Mouse (Mus musculus) cerebellum, adult 9-11 months (tissue): ENCODE results near the gene Vmn2r-ps159.
"Not testable (repeated sequence)": the region's sequence is repeated elsewhere in the genome, so short reads cannot be mapped to it uniquely, and the experiment has no call there.

Source experiments
- DNase-seq: peaks from one replicate; pipeline ENCODE4 v3.0.0; 2022

Vmn2r-ps159 gene

DNA sequence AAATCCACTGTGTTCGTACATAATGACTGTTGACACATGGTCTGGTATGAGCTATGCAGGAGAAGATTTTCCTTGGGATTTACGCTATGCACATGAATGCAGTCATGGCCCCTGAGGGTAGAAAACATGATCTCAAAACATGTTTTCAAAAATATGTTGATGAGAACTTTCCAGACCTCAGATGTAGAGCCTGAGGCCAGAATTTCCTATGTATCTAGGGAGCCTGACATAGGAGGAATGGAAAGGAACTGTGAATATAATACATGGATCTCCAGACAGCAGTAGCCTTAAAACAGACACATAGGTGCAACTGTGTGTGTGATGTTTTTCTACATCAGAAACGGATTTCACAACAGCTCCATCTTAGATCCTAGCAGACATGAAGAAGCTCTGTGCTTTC is at the start of gene Vmn2r-ps159:
Gene Vmn2r-ps159, plus strand, starts transcription at position 301 of the 400 bp plus-strand sequence.
- DNase-seq = not testable (repeated sequence)

DNA sequence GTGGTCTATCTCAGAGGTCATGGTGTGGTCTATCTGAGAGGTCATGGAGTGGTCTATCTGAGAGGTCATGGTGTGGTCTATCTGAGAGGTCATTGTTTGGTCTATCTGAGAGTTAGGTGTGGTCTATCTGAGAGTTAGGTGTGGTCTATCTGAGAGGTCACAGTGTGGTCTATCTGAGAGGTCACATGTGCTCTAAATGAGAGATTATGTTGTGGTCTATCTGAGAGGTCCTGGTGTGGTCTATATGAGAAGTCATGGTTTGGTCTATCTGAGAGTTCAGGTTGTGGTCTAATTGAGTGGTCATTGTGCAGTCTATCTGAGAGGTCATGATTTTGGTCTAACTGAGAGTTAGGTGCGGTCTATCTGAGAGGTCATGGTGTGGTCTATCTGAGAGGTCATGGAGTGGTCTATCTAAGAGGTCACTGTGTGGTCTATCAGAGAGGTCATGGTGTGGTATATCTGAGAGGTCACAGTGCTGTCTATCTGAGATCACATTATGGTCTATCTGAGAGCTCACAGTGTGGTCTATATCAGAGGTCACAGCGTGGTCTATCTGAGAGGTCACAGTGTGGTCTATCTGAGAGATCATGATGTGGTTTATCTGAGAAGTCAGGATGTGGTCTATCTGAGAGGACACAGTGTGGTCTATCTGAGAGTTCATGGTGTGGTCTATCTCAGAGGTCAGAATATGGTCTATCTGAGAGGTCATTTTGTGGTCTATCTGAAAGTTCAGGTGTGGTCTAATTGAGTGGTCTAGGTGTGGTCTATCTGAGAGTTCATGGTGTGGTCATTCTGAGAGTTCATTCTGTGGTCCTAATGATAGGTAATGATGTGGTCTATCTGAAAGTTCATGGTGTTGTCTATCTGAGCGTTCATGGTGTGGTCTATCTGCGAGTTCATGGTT is 10.9 kb downstream of the Vmn2r-ps159 start:
- DNase-seq = not testable (repeated sequence)

- no peak for DNase-seq
These were observed 11.8 kb downstream of the Vmn2r-ps159 start for GRCm38 (mm10) chr4:156342569-156343325.

DNA sequence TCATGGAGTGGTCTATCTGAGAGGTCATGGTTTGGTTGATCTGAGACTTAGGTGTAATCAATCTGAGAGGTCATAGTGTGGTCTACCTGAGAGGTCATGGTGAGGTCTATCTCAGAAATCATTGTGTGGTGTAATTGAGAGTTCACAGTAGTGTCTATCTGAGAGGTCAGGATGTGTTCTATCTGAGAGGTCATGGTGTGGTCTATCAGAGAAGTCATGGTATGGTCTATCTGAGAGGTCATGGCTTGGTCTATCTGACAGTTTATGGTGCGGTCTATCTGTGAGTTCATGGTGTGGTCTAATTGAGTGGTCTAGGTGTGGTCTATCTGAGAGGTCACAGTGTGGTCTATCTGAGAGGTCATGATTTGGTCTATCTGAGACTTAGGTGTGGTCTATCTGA is 12.4 kb downstream of the Vmn2r-ps159 start:
- no peak for DNase-seq

GRCm38 (mm10) chr4:156356756-156357437 is 26.0 kb downstream of the Vmn2r-ps159 start:
- not testable (repeated sequence) for DNase-seq
